Mouse (Mus musculus): Measurements from ENCODE around the gene Dnm3.

DNA sequence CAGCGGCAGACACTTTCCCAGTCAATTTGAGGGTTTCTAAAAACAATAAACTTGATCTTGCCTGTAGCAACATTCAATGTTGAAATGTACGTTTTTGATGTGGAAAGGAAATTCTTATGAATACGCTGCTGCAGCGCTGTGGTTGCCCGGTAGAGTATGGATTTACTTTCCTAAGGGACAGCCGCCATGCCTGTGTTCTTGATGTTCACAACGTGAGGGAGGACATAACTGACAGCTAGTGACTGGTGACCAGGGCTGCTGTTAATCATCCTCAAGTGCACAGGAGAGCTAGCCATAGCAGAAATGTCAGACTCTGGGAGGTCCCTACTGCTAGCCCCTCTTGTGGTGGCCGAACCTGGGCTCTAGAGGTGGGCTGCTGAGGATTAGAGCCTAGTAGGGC is 468.7 kb downstream of the Dnm3 start:
- TF ChIP-seq CTCF (IDR thresholded peaks at IDR 0.05; ENCODE audit: control insufficient read depth, insufficient read depth, low read length) (no peak), POLR2A (IDR thresholded peaks at IDR 0.05; ENCODE audit: borderline replicate concordance, control insufficient read depth, low read depth, low read length) (no peak)
